Mouse (Mus musculus): ENCODE measurements around the gene Zdhhc16. TPM values are rescaled to one million over a fixed set of nuclear protein-coding genes. Genes with fewer than 3 reads are reported as not detected.
"Not testable (repeated sequence)": the region's sequence is repeated elsewhere in the genome, so short reads cannot be mapped to it uniquely, and the experiment has no call there.

The Zdhhc16 gene
- total RNA-seq, 1 experiment, result 62.7 TPM

GRCm38 (mm10) chr19:41912121-41913080 lies 20.9 kb upstream of the Zdhhc16 start:
- DNase-seq (ENCODE audit: low read depth, low spot score), result no peak
- H3K4me3 ChIP-seq (ENCODE audit: insufficient read depth in 1 of 2, low read depth in 1 of 2, low read length in 2 of 2, poor library complexity in 1 of 2, severe bottlenecking in 1 of 2), result peak overlapping the region; percentile 67 to 89
- H3K27ac ChIP-seq (ENCODE audit: insufficient read depth, low read depth, low read length, poor library complexity, severe bottlenecking), result peak overlapping the region; percentile 87
- in situ Hi-C loops (cut with MboI; ENCODE audit: low sequenced_read_pairs in 2 of 2, unreplicated experiment in 2 of 2), result no loop called here
- no peaks in the 10 kb centered on the region for H3K9me3 ChIP-seq (ENCODE audit: control insufficient read depth, insufficient read depth, low read depth, low read length)
- peaks cover 2 to 4% of the 10 kb centered on the region in 2 experiments; a peak in 3 of 4 replicates for H3K4me1 ChIP-seq (ENCODE audit: control insufficient read depth in 2 of 2, insufficient read depth in 2 of 2, low read length in 2 of 2, poor library complexity in 1 of 2)
- peaks cover 31% of the 10 kb centered on the region for H3K36me3 ChIP-seq (ENCODE audit: control insufficient read depth, insufficient read depth, low read length, poor library complexity, severe bottlenecking)
- peak overlapping the region; percentile 93 for H3K9ac ChIP-seq (ENCODE audit: insufficient read depth, low read depth, low read length, poor library complexity, severe bottlenecking)
- TF ChIP-seq MAFK (IDR thresholded peaks at IDR 0.05; ENCODE audit: insufficient read depth, low read depth, low read length) (no peak), HCFC1 (IDR thresholded peaks at IDR 0.05; ENCODE audit: borderline replicate concordance, insufficient read depth, low read length) (no peak), ZC3H11A (IDR thresholded peaks at IDR 0.05; ENCODE audit: borderline replicate concordance, low read depth, low read length) (no peak)

- H3K4me3 ChIP-seq (ENCODE audit: insufficient read depth in 1 of 2, low read depth in 1 of 2, low read length in 2 of 2, poor library complexity in 1 of 2, severe bottlenecking in 1 of 2), result peak overlapping the region; percentile 67 to 89
- H3K9me3 ChIP-seq (ENCODE audit: control insufficient read depth, insufficient read depth, low read depth, low read length), result no peaks in the 10 kb centered on the region
- peaks cover 2 to 4% of the 10 kb centered on the region in 2 experiments; a peak in 3 of 4 replicates for H3K4me1 ChIP-seq (ENCODE audit: control insufficient read depth in 2 of 2, insufficient read depth in 2 of 2, low read length in 2 of 2, poor library complexity in 1 of 2)
- peak overlapping the region; percentile 37; the same call in 1 of the 2 replicates for H3K27ac ChIP-seq (ENCODE audit: insufficient read depth, low read depth, low read length, poor library complexity, severe bottlenecking)
- H3K36me3 ChIP-seq (ENCODE audit: control insufficient read depth, insufficient read depth, low read length, poor library complexity, severe bottlenecking), result peaks cover 35% of the 10 kb centered on the region
- in situ Hi-C loops (cut with MboI; ENCODE audit: low sequenced_read_pairs in 2 of 2, unreplicated experiment in 2 of 2), result no loop called here
- DNase-seq (ENCODE audit: low read depth, low spot score), result no peak
- H3K9ac ChIP-seq (ENCODE audit: insufficient read depth, low read depth, low read length, poor library complexity, severe bottlenecking), result peak overlapping the region; percentile 93
- TF ChIP-seq ZC3H11A (IDR thresholded peaks at IDR 0.05; ENCODE audit: borderline replicate concordance, low read depth, low read length) (no peak), CHD2 (IDR thresholded peaks at IDR 0.05; ENCODE audit: low read depth, low read length) (no peak), MAFK (IDR thresholded peaks at IDR 0.05; ENCODE audit: insufficient read depth, low read depth, low read length) (no peak), ZNF384 (IDR thresholded peaks at IDR 0.05; ENCODE audit: low read depth, low read length) (no peak), HCFC1 (IDR thresholded peaks at IDR 0.05; ENCODE audit: borderline replicate concordance, insufficient read depth, low read length) (no peak)
Observed at GRCm38 (mm10) chr19:41913774-41914591, 19.3 kb upstream of the Zdhhc16 start.

GRCm38 (mm10) chr19:41914592-41914882 lies 18.7 kb upstream of the Zdhhc16 start:
- H3K9ac ChIP-seq (ENCODE audit: insufficient read depth, low read depth, low read length, poor library complexity, severe bottlenecking); DNase-seq (ENCODE audit: low read depth, low spot score); in situ Hi-C loops (cut with MboI; ENCODE audit: low sequenced_read_pairs in 2 of 2, unreplicated experiment in 2 of 2); H3K9me3 ChIP-seq (ENCODE audit: control insufficient read depth, insufficient read depth, low read depth, low read length); H3K27ac ChIP-seq (ENCODE audit: insufficient read depth, low read depth, low read length, poor library complexity, severe bottlenecking); H3K4me1 ChIP-seq (ENCODE audit: control insufficient read depth in 2 of 2, insufficient read depth in 2 of 2, low read length in 2 of 2, poor library complexity in 1 of 2): not testable (repeated sequence)
- Histone ChIP-seq H3K4me3 (ENCODE audit: insufficient read depth in 1 of 2, low read depth in 1 of 2, low read length in 2 of 2, poor library complexity in 1 of 2, severe bottlenecking in 1 of 2) (peak overlapping the region; percentile 67 to 89; a peak in 3 of 4 replicates), H3K36me3 (ENCODE audit: control insufficient read depth, insufficient read depth, low read length, poor library complexity, severe bottlenecking) (peaks cover 40% of the 10 kb centered on the region)

GRCm38 (mm10) chr19:41915294-41915693 lies 18.0 kb upstream of the Zdhhc16 start:
- DNase-seq (ENCODE audit: low read depth, low spot score), result no peak
- Histone ChIP-seq H3K27ac (ENCODE audit: insufficient read depth, low read depth, low read length, poor library complexity, severe bottlenecking) (no peak overlapping the region), H3K36me3 (ENCODE audit: control insufficient read depth, insufficient read depth, low read length, poor library complexity, severe bottlenecking) (peaks cover 40% of the 10 kb centered on the region), H3K4me3 (ENCODE audit: insufficient read depth in 1 of 2, low read depth in 1 of 2, low read length in 2 of 2, poor library complexity in 1 of 2, severe bottlenecking in 1 of 2) (peak overlapping the region in 1 of 2 experiments; percentile 34; a peak in 1 of 4 replicates), H3K4me1 (ENCODE audit: control insufficient read depth in 2 of 2, insufficient read depth in 2 of 2, low read length in 2 of 2, poor library complexity in 1 of 2) (peaks cover 2 to 4% of the 10 kb centered on the region in 2 experiments; a peak in 3 of 4 replicates), H3K9ac (ENCODE audit: insufficient read depth, low read depth, low read length, poor library complexity, severe bottlenecking) (no peak overlapping the region), H3K9me3 (ENCODE audit: control insufficient read depth, insufficient read depth, low read depth, low read length) (no peaks in the 10 kb centered on the region)
- TF ChIP-seq HCFC1 (IDR thresholded peaks at IDR 0.05; ENCODE audit: borderline replicate concordance, insufficient read depth, low read length), result no peak
- no peak for TF ChIP-seq ZC3H11A (IDR thresholded peaks at IDR 0.05; ENCODE audit: borderline replicate concordance, low read depth, low read length)
- no peak for TF ChIP-seq MAFK (IDR thresholded peaks at IDR 0.05; ENCODE audit: insufficient read depth, low read depth, low read length)
- TF ChIP-seq CHD2 (IDR thresholded peaks at IDR 0.05; ENCODE audit: low read depth, low read length), result no peak
- in situ Hi-C loops (cut with MboI; ENCODE audit: low sequenced_read_pairs in 2 of 2, unreplicated experiment in 2 of 2), result no loop called here

Data from ES-E14 (cell line).